Mouse (Mus musculus) limb, embryonic 14.5 days (tissue): ENCODE results near the gene Gm7579. TPM values are rescaled to one million over a fixed set of nuclear protein-coding genes. Genes with fewer than 3 reads are reported as not detected.
"Not testable (repeated sequence)": the region's sequence is repeated elsewhere in the genome, so short reads cannot be mapped to it uniquely, and the experiment has no call there.

ENCODE experiments used
- ATAC-seq: fragments of 200-750 bp; cut with Nextera tagmentation; 2 replicates; pipeline ENCODE4 v1.8.0; 2017; ENCODE audit warnings: low read depth, moderate number of reproducible peaks, moderate TSS enrichment; ENCODE audit not compliant: low FRiP score
- DNase-seq: peaks from one replicate; pipeline ENCODE4 v3.0.0-alpha.2; 2015; ENCODE audit warnings: low spot score
- H3K27ac ChIP-seq: fragments of 300-500 bp; sonication (generic); replicated peaks from 2 replicates; pipeline ENCODE4 v1.5.1; 2014; ENCODE audit warnings: low read depth, mild to moderate bottlenecking, low read length, moderate library complexity, mixed read lengths
- H3K27me3 ChIP-seq: fragments of 300-500 bp; sonication (generic); 2 replicates; pipeline ENCODE4 v1.6.1; 2014; ENCODE audit warnings: low read length, mixed read lengths; ENCODE audit not compliant: control insufficient read depth, insufficient read depth
- H3K36me3 ChIP-seq: fragments of 300-500 bp; sonication (generic); 2 replicates; pipeline ENCODE4 v1.6.1; 2014; ENCODE audit warnings: mild to moderate bottlenecking, low read length, moderate library complexity, mixed read lengths; ENCODE audit not compliant: control insufficient read depth, insufficient read depth
- H3K4me1 ChIP-seq: fragments of 300-500 bp; sonication (generic); 2 replicates; pipeline ENCODE4 v1.6.1; 2014; ENCODE audit warnings: antibody characterized with exemption, low read length, mixed read lengths; ENCODE audit not compliant: control insufficient read depth, insufficient read depth
- H3K4me2 ChIP-seq: fragments of 300-500 bp; sonication (generic); replicated peaks from 2 replicates; pipeline ENCODE4 v1.6.1; 2014; ENCODE audit warnings: low read depth, mild to moderate bottlenecking, low read length, moderate library complexity; ENCODE audit not compliant: severe bottlenecking
- H3K4me3 ChIP-seq: fragments of 300-500 bp; sonication (generic); replicated peaks from 2 replicates; pipeline ENCODE4 v1.5.1; 2014; ENCODE audit warnings: low read length
- H3K9ac ChIP-seq: fragments of 300-500 bp; sonication (generic); 2 replicates; pipeline ENCODE4 v1.6.1; 2014; ENCODE audit warnings: mild to moderate bottlenecking, low read depth, low read length, moderate library complexity; ENCODE audit not compliant: severe bottlenecking
- H3K9me3 ChIP-seq: fragments of 300-500 bp; sonication (generic); 2 replicates; pipeline ENCODE4 v1.6.1; 2016; ENCODE audit warnings: low read length; ENCODE audit not compliant: control insufficient read depth
- POLR2A ChIP-seq: fragments of 200-500 bp; IDR thresholded peaks from 2 replicates; pipeline ENCODE4 v1.8.0; 2012; ENCODE audit warnings: inconsistent platforms, mild to moderate bottlenecking, moderate library complexity, borderline replicate concordance; ENCODE audit not compliant: insufficient read depth, insufficient read length; ENCODE audit errors: extremely low read depth
- WGBS: fragments of 180-500 bp; shearing (Covaris S2); extraction: QIAGEN DNeasy Blood & Tissue Kit; methylation state at CpG from one replicate; pipeline ENCODE4 v1.1.7; 2014; 5-methylcytosine and 5-hydroxymethylcytosine counted together
- polyA plus RNA-seq, 2 experiments: library from polyadenylated mRNA; depleted of rRNA in 1 of 2; stranded (reverse) in 1 of 2; unstranded in 1 of 2; fragments of >200 nt; fragmentation: Nextera tagmentation in 1 of 2; extraction: Ambion mirVana in 1 of 2; gene quantifications; 2 replicates each; pipeline versions ENCODE4 v1.2.1 to v1.2.3; 2012 to 2014

The Gm7579 gene
- polyA plus RNA-seq, 2 experiments: not detected

DNA sequence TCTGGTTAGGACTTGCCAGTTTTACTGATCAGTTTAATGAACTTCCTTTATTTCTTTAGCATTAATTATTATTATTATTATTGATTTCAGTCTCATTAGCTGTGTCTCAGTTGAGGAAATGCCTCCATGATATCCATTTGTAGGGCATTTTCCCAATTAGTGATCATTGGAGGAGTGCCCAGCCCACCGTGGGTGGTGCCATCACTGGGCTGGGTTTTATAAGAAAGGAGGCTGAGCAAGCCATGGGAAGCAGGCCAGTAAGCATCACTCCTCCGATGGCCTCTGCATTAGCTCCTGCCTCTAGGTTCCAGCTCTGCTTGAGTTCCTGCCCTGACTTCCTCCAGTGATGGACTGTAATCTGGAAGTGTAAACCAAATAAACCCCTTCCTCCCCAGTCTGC, 23.5 kb upstream of the Gm7579 start:
- Histone ChIP-seq H3K27ac (no peak overlapping the region), H3K4me3 (no peak overlapping the region), H3K9me3 (no peaks in the 10 kb centered on the region), H3K9ac (no peak overlapping the region), H3K27me3 (no peaks in the 10 kb centered on the region), H3K4me2 (no peak overlapping the region), H3K36me3 (no peaks in the 10 kb centered on the region), H3K4me1 (no peaks in the 10 kb centered on the region)
- no peak for DNase-seq
- TF ChIP-seq POLR2A: no peak
- ATAC-seq: no peak
- 64% methylated on average over 2 of the region's 2 CpGs for WGBS

DNA sequence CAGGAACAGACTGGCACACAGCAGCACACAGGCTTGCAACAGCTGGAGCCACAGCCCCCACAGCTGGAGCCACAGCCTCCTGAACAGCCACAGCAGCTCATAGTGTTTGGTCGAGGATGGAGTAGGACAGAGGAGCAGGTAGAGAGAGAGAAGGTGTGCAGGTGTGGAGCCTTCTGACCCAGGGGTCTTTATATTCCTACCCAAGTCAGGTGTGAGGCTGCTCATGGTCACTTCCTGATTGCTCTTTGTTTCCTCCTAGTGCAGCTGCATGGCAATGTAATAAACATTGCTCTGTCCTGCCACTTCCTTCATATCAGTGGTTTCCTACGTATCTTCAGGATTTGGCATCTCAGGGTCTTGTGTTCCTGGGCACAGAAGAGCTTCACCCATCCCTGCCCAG, 21.4 kb upstream of the Gm7579 start, which contains the start of gene Gm10153:
TSS of gene Gm10153 (minus strand) at position 101 of the 400 bp plus-strand sequence.
- no peak within 1 kb of the TSS for H3K27ac ChIP-seq
- DNase-seq (no peak), ATAC-seq (no peak)
- H3K4me1 ChIP-seq: no peaks in the 10 kb centered on the region
- H3K9ac ChIP-seq: no peak within 1 kb of the TSS
- no peaks in the 10 kb centered on the region for H3K36me3 ChIP-seq
- H3K9me3 ChIP-seq: no peaks in the 10 kb centered on the region
- WGBS: 38% methylated on average over 2 of the region's 2 CpGs
- H3K4me3 ChIP-seq: no peak within 1 kb of the TSS
- TF ChIP-seq POLR2A: no peak
- H3K4me2 ChIP-seq: no peak within 1 kb of the TSS
- H3K27me3 ChIP-seq: no peaks in the 10 kb centered on the region

DNA sequence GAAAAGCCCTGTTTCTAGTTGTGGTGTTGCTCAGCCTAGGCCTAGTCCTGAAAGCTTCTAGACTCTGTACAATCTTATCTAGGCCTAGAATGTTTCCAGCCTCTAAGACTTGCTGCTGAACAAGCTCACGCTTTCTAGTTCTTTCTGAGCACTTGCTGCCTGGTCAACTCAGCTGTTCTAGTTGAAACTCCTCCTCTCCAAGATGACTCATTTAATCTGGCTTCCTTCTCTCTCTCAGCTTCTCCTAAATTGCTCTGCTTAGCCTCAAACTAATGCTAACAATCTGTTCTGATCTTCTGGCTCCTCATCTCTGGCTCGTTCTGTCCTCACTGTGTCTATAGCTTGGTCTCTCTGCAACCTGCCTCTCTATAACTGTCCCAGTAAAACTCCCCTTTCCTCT, 12.9 kb upstream of the Gm7579 start:
- DNase-seq (no peak), ATAC-seq (no peak)
- Histone ChIP-seq H3K27ac (no peak overlapping the region), H3K36me3 (no peaks in the 10 kb centered on the region), H3K4me2 (no peak overlapping the region), H3K27me3 (no peaks in the 10 kb centered on the region; the same call in 1 of the 2 replicates), H3K4me1 (no peaks in the 10 kb centered on the region), H3K9ac (no peak overlapping the region), H3K9me3 (no peaks in the 10 kb centered on the region), H3K4me3 (no peak overlapping the region)
- 80% methylated on average over 2 of the region's 2 CpGs for WGBS
- no peak for TF ChIP-seq POLR2A

DNA sequence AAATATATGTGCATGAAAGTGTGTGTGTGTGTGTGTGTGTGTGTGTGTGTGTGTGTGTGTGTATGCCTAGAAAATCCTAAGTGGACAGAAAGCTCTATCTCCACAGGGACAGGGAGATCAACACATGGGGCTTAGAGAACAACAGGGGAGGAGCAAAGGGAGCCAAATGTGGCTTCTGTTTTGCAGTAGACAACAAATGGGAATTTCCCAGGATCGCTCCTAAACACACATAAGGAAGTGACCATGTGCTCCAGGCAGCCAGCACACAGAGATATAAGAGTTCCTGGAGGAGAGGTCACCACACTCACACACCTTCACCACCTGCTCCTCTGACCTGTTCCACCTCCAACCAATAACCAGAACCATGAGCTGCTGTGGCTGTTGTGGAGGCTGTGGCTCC, 10.6 kb upstream of the Gm7579 start, which contains the start of gene Krtap5-3:
TSS of gene Krtap5-3 (plus strand) at position 301 of the 400 bp plus-strand sequence.
- Histone ChIP-seq H3K27ac (no peak within 1 kb of the TSS), H3K4me3 (no peak within 1 kb of the TSS), H3K9ac (no peak within 1 kb of the TSS), H3K9me3 (no peaks in the 10 kb centered on the region), H3K27me3 (no peaks in the 10 kb centered on the region; the same call in 1 of the 2 replicates), H3K36me3 (no peaks in the 10 kb centered on the region), H3K4me2 (no peak within 1 kb of the TSS), H3K4me1 (no peaks in the 10 kb centered on the region)
- WGBS: 33% methylated on average over 1 of the region's 1 CpGs
- DNase-seq: no peak
- no peak for TF ChIP-seq POLR2A
- no peak for ATAC-seq

DNA sequence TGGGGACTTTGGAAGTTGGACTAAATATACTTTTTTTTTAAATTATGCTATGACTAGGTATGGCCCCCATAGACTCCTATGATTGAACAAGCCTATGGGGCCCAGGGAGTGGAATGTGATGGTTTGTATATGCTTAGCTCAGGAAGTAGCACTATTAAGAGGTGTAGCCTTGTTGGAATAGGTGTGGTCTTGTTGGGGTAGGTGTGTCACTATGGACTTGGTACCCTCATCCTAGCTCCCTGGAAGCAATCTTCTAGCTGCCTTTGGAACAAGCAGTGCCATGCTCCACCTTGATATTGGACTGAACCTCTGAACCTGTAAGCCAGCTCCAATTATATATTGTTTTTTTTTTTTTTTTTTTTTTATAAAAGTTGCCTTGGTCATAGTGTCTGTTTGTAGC, 6.2 kb upstream of the Gm7579 start:
- H3K27ac ChIP-seq: no peak overlapping the region
- no peak for TF ChIP-seq POLR2A
- H3K4me1 ChIP-seq: no peaks in the 10 kb centered on the region
- ATAC-seq (no peak), DNase-seq (no peak)
- no peak overlapping the region for H3K4me2 ChIP-seq
- H3K4me3 ChIP-seq: no peak overlapping the region
- H3K27me3 ChIP-seq: no peaks in the 10 kb centered on the region; the same call in 1 of the 2 replicates
- H3K9ac ChIP-seq: no peak overlapping the region
- no peaks in the 10 kb centered on the region for H3K36me3 ChIP-seq
- no peaks in the 10 kb centered on the region for H3K9me3 ChIP-seq

DNA sequence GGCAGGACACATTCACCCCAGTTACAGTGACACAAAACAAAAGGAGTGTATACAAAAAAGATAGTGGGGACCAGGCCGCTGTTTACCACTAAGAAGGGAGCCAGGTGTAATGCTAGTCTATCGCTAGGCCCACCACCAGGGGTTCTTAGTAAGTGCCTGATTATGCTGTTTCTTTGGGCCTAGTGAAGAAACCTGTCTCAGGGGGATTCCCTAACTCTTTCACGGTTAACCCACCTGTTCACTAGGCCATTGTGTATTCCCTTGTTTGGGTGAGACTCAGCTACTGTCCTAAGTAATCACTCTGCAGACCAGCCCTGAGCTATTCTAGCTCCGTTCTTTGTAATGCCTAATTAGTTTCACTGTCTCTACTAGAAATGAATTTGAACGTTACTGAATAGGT, 4.8 kb upstream of the Gm7579 start:
- not testable (repeated sequence) for H3K27ac ChIP-seq, DNase-seq, H3K4me2 ChIP-seq, H3K4me1 ChIP-seq, H3K27me3 ChIP-seq, H3K36me3 ChIP-seq, H3K4me3 ChIP-seq, H3K9me3 ChIP-seq, ATAC-seq, H3K9ac ChIP-seq
- WGBS: 78% methylated on average over 5 of the region's 5 CpGs

DNA sequence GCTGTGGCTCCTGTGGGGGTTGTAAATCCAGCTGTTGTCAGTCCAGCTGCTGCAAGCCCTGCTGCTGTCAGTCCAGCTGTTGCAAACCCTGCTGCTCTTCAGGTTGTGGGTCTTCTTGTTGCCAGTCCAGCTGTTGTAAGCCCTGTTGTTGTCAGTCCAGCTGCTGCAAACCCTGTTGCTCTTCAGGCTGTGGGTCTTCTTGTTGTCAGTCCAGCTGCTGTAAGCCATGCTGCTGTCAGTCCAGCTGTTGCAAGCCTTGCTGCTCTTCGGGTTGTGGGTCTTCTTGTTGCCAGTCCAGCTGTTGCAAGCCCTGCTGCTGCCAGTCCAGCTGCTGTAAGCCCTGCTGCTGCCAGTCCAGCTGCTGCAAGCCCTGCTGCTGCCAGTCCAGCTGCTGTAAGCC, 477 bp downstream of the Gm7579 start:
- not testable (repeated sequence) for H3K4me3 ChIP-seq, ATAC-seq, H3K27ac ChIP-seq, H3K4me1 ChIP-seq, H3K27me3 ChIP-seq, H3K9ac ChIP-seq, H3K36me3 ChIP-seq, H3K9me3 ChIP-seq, H3K4me2 ChIP-seq, DNase-seq
- WGBS: 50% methylated on average over 1 of the region's 1 CpGs
